Comparison of ENCODE assay signal across 8 mouse cellular contexts in the genomic region with DNA sequence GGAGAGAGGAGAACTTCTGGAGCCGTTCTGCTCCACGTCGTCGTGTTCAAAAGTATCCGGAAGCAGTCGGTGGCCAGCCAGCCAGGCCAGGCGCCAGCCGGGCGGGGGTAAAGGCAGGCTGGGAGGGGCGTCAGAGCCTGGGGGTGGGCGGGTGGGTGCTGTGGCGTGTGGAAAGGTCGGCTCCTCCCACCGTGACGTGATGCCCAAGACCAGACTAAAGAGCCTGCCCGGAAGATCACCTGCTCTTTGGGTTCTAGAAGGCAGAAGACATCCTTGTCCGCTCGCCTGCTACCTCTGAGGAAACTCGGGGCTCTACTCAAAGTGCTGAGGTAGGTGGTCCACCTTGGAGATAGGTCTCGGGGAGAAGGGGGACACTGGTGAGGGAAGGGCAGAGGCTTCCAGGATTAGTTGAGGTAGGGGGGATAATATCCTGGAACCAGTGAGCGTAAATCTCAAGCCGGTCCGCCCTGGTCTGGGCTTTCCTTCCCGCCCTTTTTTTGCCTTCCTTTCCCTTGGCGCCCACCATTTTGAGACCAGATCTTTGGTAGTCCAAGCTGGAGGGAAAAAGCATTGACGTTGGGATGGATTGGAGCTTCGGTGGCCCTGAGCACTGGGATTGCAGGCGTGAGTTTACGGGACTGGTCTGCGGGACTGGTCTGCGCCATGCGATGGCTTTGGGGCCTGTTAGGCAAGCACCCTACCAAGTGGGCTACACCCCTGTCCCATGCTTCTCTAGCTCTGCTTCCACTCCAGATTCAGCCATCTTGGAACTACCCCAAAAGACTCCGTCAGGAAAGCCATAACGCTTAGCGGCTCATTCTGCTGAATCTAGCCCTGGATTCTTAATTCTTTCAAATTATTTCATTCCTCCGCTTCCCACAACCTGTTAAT. TPM values are rescaled to one million over a fixed set of nuclear protein-coding genes. Genes with fewer than 3 reads are reported as not detected.
DNase-seq lines count a peak whose midpoint lies in the region; ATAC-seq and TF ChIP-seq lines count a peak whose summit lies in the region.

A gene (plus strand): TSS at position 241 of the 891 bp plus-strand sequence.

- no peak for DNase-seq in heart, adult 18-20 months
- no peak for DNase-seq in heart, adult 11 months
- no peak for DNase-seq in Patski (ENCODE audit: low read depth, low spot score)
- no peak for DNase-seq in midbrain, embryonic 10.5 days (ENCODE audit: low spot score)
- DNase-seq in T-cell, adult 2 months (ENCODE audit: low spot score), result no peak
- no peak for DNase-seq in right cerebral cortex, postnatal 25 days

- H3K4me3 ChIP-seq in forebrain, embryonic 16.5 days (replicated peaks; ENCODE audit: low read length), result no peak within 1 kb of the TSS
- H3K4me3 ChIP-seq in hindbrain, embryonic 13.5 days, result no peak within 1 kb of the TSS
- H3K4me3 ChIP-seq in midbrain, embryonic 10.5 days, result no peak within 1 kb of the TSS

- no peak within 1 kb of the TSS for H3K27ac ChIP-seq in forebrain, embryonic 16.5 days (ENCODE audit: low read length)
- H3K27ac ChIP-seq in hindbrain, embryonic 13.5 days, result no peak within 1 kb of the TSS
- H3K27ac ChIP-seq in midbrain, embryonic 10.5 days (replicated peaks), result no peak within 1 kb of the TSS

- no peaks in the 10 kb centered on the region for H3K4me1 ChIP-seq in forebrain, embryonic 16.5 days (replicated peaks; ENCODE audit: control insufficient read depth, insufficient read depth, low read length)
- H3K4me1 ChIP-seq in hindbrain, embryonic 13.5 days (replicated peaks), result no peaks in the 10 kb centered on the region
- H3K4me1 ChIP-seq in midbrain, embryonic 10.5 days, result no peaks in the 10 kb centered on the region

- CTCF ChIA-PET in Patski (lab: Charles Lee), result no interaction called here

- TF ChIP-seq CTCF in Patski (IDR thresholded peaks at IDR 0.05), result no peak

- in situ Hi-C loops in Patski (cut with MboI; ENCODE audit: low pct_unique_long_range_greater_than_20kb), result no loop called here

- no peak within 1 kb of the TSS for H3K9ac ChIP-seq in forebrain, embryonic 16.5 days (replicated peaks; ENCODE audit: low read depth, low read length)
- H3K9ac ChIP-seq in hindbrain, embryonic 13.5 days, result no peak within 1 kb of the TSS

- no peaks in the 10 kb centered on the region for H3K9me3 ChIP-seq in forebrain, embryonic 16.5 days (ENCODE audit: control insufficient read depth, low read length)
- H3K9me3 ChIP-seq in hindbrain, embryonic 13.5 days, result no peaks in the 10 kb centered on the region
- peaks cover 7% of the 10 kb centered on the region for H3K9me3 ChIP-seq in midbrain, embryonic 10.5 days (replicated peaks)

- no peaks in the 10 kb centered on the region for H3K36me3 ChIP-seq in forebrain, embryonic 16.5 days (ENCODE audit: control insufficient read depth, insufficient read depth)
- no peaks in the 10 kb centered on the region for H3K36me3 ChIP-seq in hindbrain, embryonic 13.5 days
- no peaks in the 10 kb centered on the region for H3K36me3 ChIP-seq in midbrain, embryonic 10.5 days

- POLR2A ChIA-PET in Patski (lab: Charles Lee), result no interaction called here

- no peaks in the 10 kb centered on the region for H3K27me3 ChIP-seq in Patski
- no peaks in the 10 kb centered on the region for H3K27me3 ChIP-seq in forebrain, embryonic 16.5 days (replicated peaks; ENCODE audit: control insufficient read depth, insufficient read depth, low read length)
- no peaks in the 10 kb centered on the region for H3K27me3 ChIP-seq in hindbrain, embryonic 13.5 days
- no peaks in the 10 kb centered on the region for H3K27me3 ChIP-seq in midbrain, embryonic 10.5 days (ENCODE audit: low read depth, poor library complexity, severe bottlenecking)

- 98% methylated on average over 34 of the region's 36 CpGs for WGBS in forebrain, embryonic 16.5 days
- 93% methylated on average over 36 of the region's 36 CpGs for WGBS in hindbrain, embryonic 13.5 days
- WGBS in midbrain, embryonic 10.5 days, result 96% methylated on average over 36 of the region's 36 CpGs

- no peak for ATAC-seq in Patski
- no peak for ATAC-seq in forebrain, embryonic 16.5 days
- ATAC-seq in hindbrain, embryonic 13.5 days (ENCODE audit: low FRiP score), result no peak

- no peak within 1 kb of the TSS for H3K4me2 ChIP-seq in forebrain, embryonic 16.5 days (ENCODE audit: low read length)
- H3K4me2 ChIP-seq in hindbrain, embryonic 13.5 days, result no peak within 1 kb of the TSS

RNA-seq across cellular contexts. Expression of the gene that starts here (rescaled TPM):
- total RNA-seq in heart, adult 18-20 months (2021), result 10 to 100 TPM; 28.5 to 32.3 TPM
- 48.1 TPM for polyA plus RNA-seq in Patski (2021)
- polyA plus RNA-seq in forebrain, embryonic 16.5 days (2015; fragmentation: Nextera tagmentation; extraction: Ambion mirVana), result 20.7 and 23.6 TPM in 2 replicates
- polyA plus RNA-seq in hindbrain, embryonic 13.5 days (2015; fragmentation: Nextera tagmentation; extraction: Ambion mirVana), result 11.2 and 12.4 TPM in 2 replicates
- 17.7 and 17.9 TPM in 2 replicates for polyA plus RNA-seq in midbrain, embryonic 10.5 days (2016; fragmentation: Nextera tagmentation; extraction: Ambion mirVana)
